In the genomic region with DNA sequence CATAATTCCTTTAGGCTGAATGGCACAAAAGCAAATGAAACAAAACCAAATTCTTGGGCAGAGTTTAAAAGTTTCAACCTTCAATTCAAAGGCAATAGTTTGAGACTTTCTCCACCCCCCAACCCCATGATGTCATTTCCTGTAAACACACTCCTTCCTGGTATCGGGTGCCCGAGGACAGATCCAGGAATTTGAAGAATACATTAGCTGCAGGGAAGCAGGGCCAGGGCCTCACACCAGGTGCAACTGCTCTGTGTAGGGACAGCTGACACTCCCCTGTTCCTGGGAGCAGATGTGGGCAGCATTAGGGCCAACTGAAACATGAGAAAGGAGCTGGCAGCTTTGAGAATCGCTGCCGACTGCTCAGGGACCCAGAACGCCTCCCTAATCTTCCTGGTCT, we compare ENCODE assay signal across 8 mouse cellular contexts.
A peak's percentile ranks its signal among the peaks of the same experiment; 100 is the strongest.
DNase-seq lines count a peak whose midpoint lies in the region; ATAC-seq lines count a peak whose summit lies in the region.

No protein-coding gene starts in this region.

- no peaks in the 10 kb centered on the region for H3K9me3 ChIP-seq in kidney, embryonic 16.5 days (ENCODE audit: low read length)

- H3K27me3 ChIP-seq in kidney, embryonic 16.5 days (ENCODE audit: insufficient read depth, low read length), result no peaks in the 10 kb centered on the region

- H3K4me2 ChIP-seq in kidney, embryonic 16.5 days (replicated peaks; ENCODE audit: low read depth, low read length), result peak overlapping the region; percentile 15; the same call in 1 of the 2 replicates

- peak; percentile 90 for ATAC-seq in kidney, embryonic 16.5 days (ENCODE audit: low FRiP score, low TSS enrichment)
- peak; percentile 78 for ATAC-seq in activated CD4-positive, CD25-positive, alpha-beta regulatory T cell, adult 4 months

- 9% methylated on average over 5 of the region's 5 CpGs for WGBS in kidney, embryonic 16.5 days

- no peak for DNase-seq in kidney, postnatal 25 days
- DNase-seq in heart, postnatal 4 days, result peak; percentile 18
- peak; percentile 59 for DNase-seq in lung, postnatal 10 days
- no peak for DNase-seq in frontal cortex, postnatal 25 days (ENCODE audit: low spot score in 2 of 2)
- DNase-seq in adrenal gland, adult 2 months, result no peak
- DNase-seq in adrenal gland, adult 8-10 months, result no peak

- peaks cover 21% of the 10 kb centered on the region for H3K4me1 ChIP-seq in kidney, embryonic 16.5 days (ENCODE audit: insufficient read depth, low read length)

- 0 out of 2 replicates have a peak, but pooled peaks cover 4% of the 10 kb centered on the region for H3K36me3 ChIP-seq in kidney, embryonic 16.5 days (ENCODE audit: insufficient read depth, low read length)

- H3K4me3 ChIP-seq in kidney, embryonic 16.5 days (ENCODE audit: low read length), result no peak overlapping the region

- H3K27ac ChIP-seq in kidney, embryonic 16.5 days (ENCODE audit: low read length), result peak overlapping the region; percentile 85

- H3K9ac ChIP-seq in kidney, embryonic 16.5 days (replicated peaks; ENCODE audit: low read length), result 0 out of 2 replicates have a peak overlapping the region, but pooled peaks have one; percentile 13

Comparison
In these comparisons a context has a peak if more than half of its experiments do, and no peak if none do; other contexts are left out.
1. DNase-seq: peak in heart, postnatal 4 days (single experiment) and lung, postnatal 10 days (single experiment); none in kidney, postnatal 25 days (0 of 2), frontal cortex, postnatal 25 days (0 of 2), adrenal gland, adult 2 months (single experiment) and adrenal gland, adult 8-10 months (single experiment).